Comparison of ENCODE assay signal across 8 mouse cellular contexts in genomic region chr11:97532950-97533582, GRCm38 (mm10). TPM values are rescaled to one million over a fixed set of nuclear protein-coding genes. Genes with fewer than 3 reads are reported as not detected.
DNase-seq lines count a peak whose midpoint lies in the region; ATAC-seq lines count a peak whose summit lies in the region.

No protein-coding gene starts in this region.

- H3K9me3 ChIP-seq in lung, embryonic 15.5 days, result no peaks in the 10 kb centered on the region

- H3K4me2 ChIP-seq in lung, embryonic 15.5 days, result peak overlapping the region; percentile 86

- DNase-seq in lung, postnatal 25 days (ENCODE audit: low spot score), result no peak
- DNase-seq in cerebellum, adult 11-12 months, result peak; percentile 81
- DNase-seq in naive thymus-derived CD4-positive, alpha-beta T cell, adult 2 months (ENCODE audit: low read depth), result peak; percentile 75
- no peak for DNase-seq in left cerebral cortex, adult 18-20 months (ENCODE audit: low spot score in 2 of 2)
- DNase-seq in frontal cortex, postnatal 36 days (ENCODE audit: low spot score in 2 of 2), result no peak
- DNase-seq in heart, adult 8-10 months (ENCODE audit: low spot score), result no peak

- H3K4me3 ChIP-seq in lung, embryonic 15.5 days, result no peak overlapping the region

- no peak overlapping the region for H3K9ac ChIP-seq in lung, embryonic 15.5 days

- no peak overlapping the region for H3K27ac ChIP-seq in lung, embryonic 15.5 days

- no peak for ATAC-seq in lung, embryonic 15.5 days (ENCODE audit: borderline replicate concordance, extremely low read depth, low FRiP score, low TSS enrichment)
- peak; percentile 44 for ATAC-seq in inflammation-experienced regulatory T-cells, adult 6 months

- H3K27me3 ChIP-seq in lung, embryonic 15.5 days, result peaks cover 73% of the 10 kb centered on the region

- 4% methylated on average over 20 of the region's 20 CpGs for WGBS in lung, embryonic 15.5 days

- peaks cover 42% of the 10 kb centered on the region for H3K4me1 ChIP-seq in lung, embryonic 15.5 days

- H3K36me3 ChIP-seq in lung, embryonic 15.5 days, result no peaks in the 10 kb centered on the region

RNA-seq across cellular contexts. Expression of gene 4933428G20Rik, which starts 32.9 kb away (rescaled TPM):
- polyA plus RNA-seq in lung, embryonic 15.5 days (2015; fragmentation: Nextera tagmentation; extraction: Ambion mirVana), result 0.70 and 0.87 TPM in 2 replicates
- polyA plus RNA-seq in inflammation-experienced regulatory T-cells, adult 6 months (2017; shearing (Covaris generic)), result not detected
- not detected for total RNA-seq in left cerebral cortex, adult 18-20 months (2021)
- not detected for total RNA-seq in heart, adult 8-10 months (2022)

RNA-seq across cellular contexts. Expression of gene Srcin1, which starts 42.9 kb away (rescaled TPM):
- polyA plus RNA-seq in lung, embryonic 15.5 days (2015; fragmentation: Nextera tagmentation; extraction: Ambion mirVana), result 0.53 and 0.87 TPM in 2 replicates
- not detected for polyA plus RNA-seq in inflammation-experienced regulatory T-cells, adult 6 months (2017; shearing (Covaris generic))
- 100 to 1,000 TPM; 246 to 287 TPM for total RNA-seq in left cerebral cortex, adult 18-20 months (2021)
- under 1 TPM; 0.06 to 0.75 (median 0.18) TPM for total RNA-seq in heart, adult 8-10 months (2022)

Comparison
In these comparisons a context has a peak if more than half of its experiments do, and no peak if none do; other contexts are left out.
1. DNase-seq: peak in cerebellum, adult 11-12 months (single experiment) and naive thymus-derived CD4-positive, alpha-beta T cell, adult 2 months (single experiment); none in lung, postnatal 25 days (single experiment), left cerebral cortex, adult 18-20 months (0 of 2), frontal cortex, postnatal 36 days (0 of 2) and heart, adult 8-10 months (single experiment).
2. RNA of gene Srcin1, which starts 42.9 kb away (total RNA-seq): 246 to 287 TPM in left cerebral cortex, adult 18-20 months; 0.06 to 0.75 TPM in heart, adult 8-10 months; every median in the first group is over 100 times any median in the second.